Mouse (Mus musculus): ENCODE results near the gene Sfxn3.

DNA sequence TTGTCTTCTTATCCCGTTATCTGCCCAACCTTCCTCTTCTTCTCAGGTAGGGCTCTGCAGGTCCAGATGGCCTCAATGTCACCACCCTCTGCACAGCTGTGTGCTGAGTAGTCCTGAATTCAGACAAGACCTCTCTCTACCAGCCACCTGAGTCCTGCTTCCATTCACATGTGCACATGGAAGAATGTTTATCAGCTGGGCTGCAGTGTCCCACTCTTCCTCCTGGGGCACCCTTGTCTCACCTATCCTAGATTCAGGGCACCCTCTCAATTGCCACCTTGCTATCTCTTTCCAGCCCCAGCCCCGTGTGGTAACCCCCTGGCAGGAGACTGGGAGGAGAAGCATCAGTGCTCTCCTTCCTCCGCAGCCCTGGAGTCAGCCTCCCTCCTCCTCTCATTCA lies 45.0 kb upstream of the Sfxn3 start:
- TF ChIP-seq POLR2A (IDR thresholded peaks at IDR 0.05; ENCODE audit: borderline replicate concordance, extremely low read depth, low read depth, low read length) (no peak), CTCF (IDR thresholded peaks at IDR 0.05; ENCODE audit: insufficient read depth, low read length) (0 out of 2 replicates have a peak, but pooled peaks have one; percentile 18)

All from lung, adult 2 months (tissue).